Mouse (Mus musculus): Measurements from ENCODE around the gene Rdm1. TPM values are rescaled to one million over a fixed set of nuclear protein-coding genes. Genes with fewer than 3 reads are reported as not detected.
"Not testable (repeated sequence)": the region's sequence is repeated elsewhere in the genome, so short reads cannot be mapped to it uniquely, and the experiment has no call there.

The Rdm1 gene
- polyA plus RNA-seq, 1 experiment from 2014 or later, result 17.9 TPM

- Histone ChIP-seq H3K4me3 (peak overlapping the region; percentile 29), H3K4me2 (peak overlapping the region; percentile 48), H3K27ac (replicated peaks) (peak overlapping the region; percentile 89), H3K9ac (peak overlapping the region; percentile 33), H3K4me1 (replicated peaks) (peaks cover 14% of the 10 kb centered on the region)
- peak; percentile 81 for ATAC-seq (ENCODE audit: low FRiP score, low read depth)
- not testable (repeated sequence) for H3K36me3 ChIP-seq, H3K9me3 ChIP-seq, H3K27me3 ChIP-seq
- under 1% methylated on average over 44 of the region's 56 CpGs for WGBS
Measured at GRCm38 (mm10) chr11:101645411-101646282, 18.7 kb downstream of the Rdm1 start.

GRCm38 (mm10) chr11:101646283-101646794 lies 19.3 kb downstream of the Rdm1 start:
- H3K27ac ChIP-seq (replicated peaks), result peak overlapping the region; percentile 89
- peaks cover 14% of the 10 kb centered on the region for H3K4me1 ChIP-seq (replicated peaks)
- H3K4me2 ChIP-seq, result peak overlapping the region; percentile 48
- H3K9me3 ChIP-seq; H3K36me3 ChIP-seq; H3K27me3 ChIP-seq; ATAC-seq (ENCODE audit: low FRiP score, low read depth): not testable (repeated sequence)
- peak overlapping the region; percentile 29 for H3K4me3 ChIP-seq
- peak overlapping the region; percentile 33 for H3K9ac ChIP-seq
- WGBS, result 13% methylated on average over 15 of the region's 16 CpGs

GRCm38 (mm10) chr11:101647093-101647492 lies 20.1 kb downstream of the Rdm1 start:
- not testable (repeated sequence) for H3K9me3 ChIP-seq; H3K9ac ChIP-seq; H3K36me3 ChIP-seq; H3K27me3 ChIP-seq; ATAC-seq (ENCODE audit: low FRiP score, low read depth); H3K4me3 ChIP-seq; H3K4me2 ChIP-seq
- 94% methylated on average over 10 of the region's 10 CpGs for WGBS
- Histone ChIP-seq H3K27ac (replicated peaks) (0 out of 2 replicates have a peak overlapping the region, but pooled peaks have one; percentile 89), H3K4me1 (replicated peaks) (peaks cover 14% of the 10 kb centered on the region)

GRCm38 (mm10) chr11:101656356-101656755 lies 29.4 kb downstream of the Rdm1 start:
- no peaks in the 10 kb centered on the region for H3K27me3 ChIP-seq
- no peak overlapping the region for H3K9ac ChIP-seq
- WGBS, result 86% methylated on average over 4 of the region's 4 CpGs
- H3K36me3 ChIP-seq, result no peaks in the 10 kb centered on the region
- no peak for ATAC-seq (ENCODE audit: low FRiP score, low read depth)
- peaks cover 9% of the 10 kb centered on the region; the same call in 1 of the 2 replicates for H3K4me1 ChIP-seq (replicated peaks)
- no peaks in the 10 kb centered on the region for H3K9me3 ChIP-seq
- no peak overlapping the region for H3K27ac ChIP-seq (replicated peaks)
- H3K4me3 ChIP-seq, result no peak overlapping the region
- no peak overlapping the region for H3K4me2 ChIP-seq

GRCm38 (mm10) chr11:101657528-101657885 lies 30.5 kb downstream of the Rdm1 start:
- peak overlapping the region; percentile 64; the same call in 1 of the 2 replicates for H3K9ac ChIP-seq
- peak overlapping the region; percentile 51 for H3K4me2 ChIP-seq
- 2% methylated on average over 3 of the region's 3 CpGs for WGBS
- no peaks in the 10 kb centered on the region for H3K9me3 ChIP-seq
- peak overlapping the region; percentile 98 for H3K27ac ChIP-seq (replicated peaks)
- H3K4me1 ChIP-seq (replicated peaks), result peaks cover 9% of the 10 kb centered on the region; the same call in 1 of the 2 replicates
- no peaks in the 10 kb centered on the region for H3K27me3 ChIP-seq
- H3K36me3 ChIP-seq, result no peaks in the 10 kb centered on the region
- peak overlapping the region; percentile 30 for H3K4me3 ChIP-seq
- ATAC-seq (ENCODE audit: low FRiP score, low read depth), result peak; percentile 46

- not testable (repeated sequence) for H3K4me1 ChIP-seq (replicated peaks); H3K9me3 ChIP-seq; H3K27me3 ChIP-seq; H3K36me3 ChIP-seq
- H3K27ac ChIP-seq (replicated peaks), result peak overlapping the region; percentile 98
- H3K9ac ChIP-seq, result peak overlapping the region; percentile 64
- peak; percentile 93 for ATAC-seq (ENCODE audit: low FRiP score, low read depth)
- peak overlapping the region; percentile 51 for H3K4me2 ChIP-seq
- under 1% methylated on average over 38 of the region's 40 CpGs for WGBS
- peak overlapping the region; percentile 30 for H3K4me3 ChIP-seq
Measured at GRCm38 (mm10) chr11:101657886-101658750, 31.1 kb downstream of the Rdm1 start.

GRCm38 (mm10) chr11:101658751-101659558 lies 32.0 kb downstream of the Rdm1 start:
- Histone ChIP-seq H3K36me3 (no peaks in the 10 kb centered on the region), H3K4me2 (no peak overlapping the region), H3K9ac (no peak overlapping the region), H3K27ac (replicated peaks) (peak overlapping the region; percentile 79), H3K4me3 (no peak overlapping the region), H3K9me3 (no peaks in the 10 kb centered on the region), H3K27me3 (no peaks in the 10 kb centered on the region), H3K4me1 (replicated peaks) (peaks cover 9% of the 10 kb centered on the region; the same call in 1 of the 2 replicates)
- WGBS, result 31% methylated on average over 10 of the region's 10 CpGs
- ATAC-seq (ENCODE audit: low FRiP score, low read depth), result no peak

- Histone ChIP-seq H3K4me3 (no peak overlapping the region), H3K4me1 (replicated peaks) (peaks cover 18% of the 10 kb centered on the region), H3K9me3 (no peaks in the 10 kb centered on the region), H3K36me3 (no peaks in the 10 kb centered on the region), H3K4me2 (no peak overlapping the region), H3K9ac (no peak overlapping the region), H3K27me3 (no peaks in the 10 kb centered on the region), H3K27ac (replicated peaks) (no peak overlapping the region)
- ATAC-seq (ENCODE audit: low FRiP score, low read depth), result no peak
- WGBS, result 77% methylated on average over 7 of the region's 7 CpGs
Measured at GRCm38 (mm10) chr11:101661191-101661590, 34.2 kb downstream of the Rdm1 start.

GRCm38 (mm10) chr11:101661786-101662185 lies 34.8 kb downstream of the Rdm1 start:
- Histone ChIP-seq H3K4me2 (no peak overlapping the region), H3K27ac (replicated peaks) (no peak overlapping the region), H3K9ac (no peak overlapping the region), H3K27me3 (no peaks in the 10 kb centered on the region), H3K9me3 (no peaks in the 10 kb centered on the region), H3K36me3 (no peaks in the 10 kb centered on the region), H3K4me3 (no peak overlapping the region), H3K4me1 (replicated peaks) (peaks cover 20% of the 10 kb centered on the region)
- ATAC-seq (ENCODE audit: low FRiP score, low read depth), result no peak
- WGBS, result 77% methylated on average over 5 of the region's 5 CpGs

GRCm38 (mm10) chr11:101663229-101664027 lies 36.4 kb downstream of the Rdm1 start:
- H3K9me3 ChIP-seq, result no peaks in the 10 kb centered on the region
- 82% methylated on average over 11 of the region's 11 CpGs for WGBS

More at GRCm38 (mm10) chr11:101663229-101664027, 36.4 kb downstream of the Rdm1 start:
- no peak overlapping the region for H3K27ac ChIP-seq (replicated peaks)
- no peak for ATAC-seq (ENCODE audit: low FRiP score, low read depth)
- no peak overlapping the region for H3K4me2 ChIP-seq
- no peaks in the 10 kb centered on the region for H3K36me3 ChIP-seq
- no peaks in the 10 kb centered on the region for H3K27me3 ChIP-seq
- H3K4me1 ChIP-seq (replicated peaks), result peaks cover 31% of the 10 kb centered on the region
- no peak overlapping the region for H3K9ac ChIP-seq
- H3K4me3 ChIP-seq, result no peak overlapping the region
